Mouse (Mus musculus): ENCODE results near the gene Arhgap32.

The Arhgap32 gene

GRCm38 (mm10) chr9:32278052-32278451 is 162.1 kb downstream of the Arhgap32 start:
- no peak for DNase-seq

- DNase-seq, result no peak
Observed at GRCm38 (mm10) chr9:32279789-32280188, 163.9 kb downstream of the Arhgap32 start.

GRCm38 (mm10) chr9:32280456-32280855 is 164.5 kb downstream of the Arhgap32 start:
- peak; percentile 7 to 13 for DNase-seq

GRCm38 (mm10) chr9:32283591-32283990 is 167.7 kb downstream of the Arhgap32 start:
- DNase-seq, result no peak

GRCm38 (mm10) chr9:32291618-32292017 is 175.7 kb downstream of the Arhgap32 start:
- no peak for DNase-seq

GRCm38 (mm10) chr9:32292686-32293085 is 176.8 kb downstream of the Arhgap32 start:
- no peak for DNase-seq

- no peak for DNase-seq
Observed at GRCm38 (mm10) chr9:32295061-32295800, 179.3 kb downstream of the Arhgap32 start.

GRCm38 (mm10) chr9:32302501-32303150 is 186.7 kb downstream of the Arhgap32 start:
- DNase-seq, result no peak

- DNase-seq, result no peak
Observed at GRCm38 (mm10) chr9:32311786-32312185, 195.8 kb downstream of the Arhgap32 start.

GRCm38 (mm10) chr9:32312208-32312607 is 196.3 kb downstream of the Arhgap32 start:
- no peak for DNase-seq

GRCm38 (mm10) chr9:32314071-32314470 is 198.1 kb downstream of the Arhgap32 start:
- DNase-seq, result no peak

- DNase-seq, result no peak
Observed at GRCm38 (mm10) chr9:32315999-32316398, 200.1 kb downstream of the Arhgap32 start.

All from B cell, adult 2 months (primary cell).